Mouse (Mus musculus): Measurements from ENCODE around the gene Cd180.

Gene Cd180

GRCm38 (mm10) chr13:102744481-102745269 lies 51.3 kb downstream of the Cd180 start:
- peak; percentile 22 for DNase-seq (ENCODE audit: low spot score)

DNA sequence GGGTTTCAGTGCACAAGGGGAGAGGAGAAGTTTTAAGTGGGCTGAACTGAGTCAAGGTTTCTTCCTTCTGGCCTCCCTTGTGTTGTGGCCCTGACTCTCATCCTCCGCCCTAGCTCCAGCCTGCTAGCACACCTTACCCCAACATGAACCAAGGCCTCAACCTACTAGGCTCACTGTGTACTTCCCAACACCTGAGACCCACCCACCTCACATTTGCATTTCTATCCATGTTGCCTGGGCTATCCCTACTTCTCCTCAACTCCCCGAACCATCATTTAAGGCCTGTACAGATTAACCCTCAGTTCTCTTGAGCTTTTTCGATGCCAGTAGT lies 51.9 kb downstream of the Cd180 start:
- no peak for DNase-seq (ENCODE audit: low spot score)

DNA sequence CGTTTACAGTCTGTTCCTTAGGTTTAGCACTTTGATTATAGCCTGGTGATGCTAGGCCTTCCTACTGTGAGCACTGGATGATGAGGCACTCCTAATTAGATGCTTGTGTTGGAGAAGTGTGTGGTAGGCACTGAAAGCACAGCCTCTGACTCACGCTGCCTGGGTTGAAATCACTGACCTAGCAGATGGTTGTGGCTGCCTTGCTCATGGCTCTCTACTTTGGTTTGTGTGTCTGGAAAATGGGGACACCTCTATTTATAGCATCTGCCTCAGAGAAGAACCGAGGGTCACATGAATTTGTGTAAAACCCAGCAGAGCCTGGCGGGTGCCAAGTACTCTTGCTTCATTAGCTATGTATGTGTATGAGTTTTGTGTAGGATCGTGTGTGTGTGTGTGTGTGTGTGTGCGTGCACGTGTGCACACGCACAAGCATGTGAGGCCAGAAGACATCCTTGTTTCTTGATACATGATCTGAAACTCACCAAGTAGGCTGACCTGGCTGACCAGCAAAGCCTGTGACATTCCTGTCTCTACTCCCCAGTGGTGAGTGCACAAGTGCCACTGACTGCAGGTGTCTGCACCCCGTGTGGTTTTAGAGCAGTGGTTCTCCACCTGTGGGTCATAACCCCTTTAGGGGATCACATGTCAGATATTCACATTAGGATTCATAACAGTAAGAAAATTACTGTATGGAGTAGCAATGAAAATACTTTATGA lies 52.4 kb downstream of the Cd180 start:
- DNase-seq (ENCODE audit: low spot score) = no peak

DNA sequence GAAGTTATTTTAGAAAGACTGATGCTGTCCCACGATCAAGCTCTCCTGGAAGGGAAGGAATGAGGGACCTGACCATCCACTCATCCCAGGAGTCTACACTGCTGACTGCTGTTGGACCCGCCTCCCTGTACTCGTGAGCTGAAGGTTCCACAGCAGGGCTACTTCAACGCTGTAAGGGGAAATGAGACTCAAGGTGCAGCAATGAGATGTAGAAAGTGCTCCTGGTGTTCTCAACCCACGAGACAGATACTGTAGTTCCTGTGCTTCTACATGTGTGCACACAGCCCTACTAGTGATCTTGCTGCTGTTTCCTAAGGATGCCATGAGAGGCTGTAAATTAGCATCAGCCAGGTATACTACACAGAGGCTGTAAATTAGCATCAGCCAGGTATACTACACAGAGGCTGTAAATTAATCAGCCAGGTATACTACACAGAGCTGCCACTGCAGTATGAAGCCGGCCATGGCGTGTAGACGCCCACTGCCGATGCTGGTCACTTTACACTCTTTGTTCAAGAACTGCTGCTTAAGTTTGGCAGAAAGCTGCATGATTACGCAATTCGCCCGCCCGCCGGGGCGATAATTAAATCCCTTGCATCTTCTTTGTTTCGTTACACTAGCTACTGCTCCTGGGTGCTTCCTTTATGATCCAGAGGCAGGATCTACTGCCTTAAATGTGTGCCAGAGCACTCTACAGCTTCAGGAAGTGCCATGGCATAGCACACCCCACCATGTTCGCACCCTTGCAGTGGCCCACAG lies 53.6 kb downstream of the Cd180 start:
- no peak for DNase-seq (ENCODE audit: low spot score)

DNA sequence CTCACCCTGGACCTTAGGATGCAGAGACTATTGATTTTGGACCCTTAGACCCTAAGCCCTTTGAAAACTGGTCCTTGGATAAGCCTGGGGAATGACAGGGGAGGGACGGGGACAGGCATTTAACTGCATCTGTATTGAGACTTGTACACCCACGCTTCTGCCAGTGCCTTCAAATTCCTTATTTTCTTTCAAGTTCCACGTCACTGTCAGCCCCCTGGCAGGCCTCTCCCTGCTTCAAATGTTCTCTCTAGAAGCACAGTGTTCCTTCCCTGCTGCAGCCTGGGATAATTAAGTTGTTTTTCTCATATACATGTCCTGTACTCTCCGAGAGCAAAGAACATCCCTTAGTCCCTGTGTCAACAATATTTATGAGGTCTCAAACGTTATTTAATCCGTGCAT lies 55.8 kb downstream of the Cd180 start:
- no peak for DNase-seq (ENCODE audit: low spot score)

- DNase-seq (ENCODE audit: low spot score) = no peak
These were observed 56.5 kb downstream of the Cd180 start for GRCm38 (mm10) chr13:102749891-102750290.

GRCm38 (mm10) chr13:102753714-102754556 lies 60.6 kb downstream of the Cd180 start:
- DNase-seq (ENCODE audit: low spot score) = no peak

GRCm38 (mm10) chr13:102755124-102755523 lies 61.8 kb downstream of the Cd180 start:
- no peak for DNase-seq (ENCODE audit: low spot score)

DNA sequence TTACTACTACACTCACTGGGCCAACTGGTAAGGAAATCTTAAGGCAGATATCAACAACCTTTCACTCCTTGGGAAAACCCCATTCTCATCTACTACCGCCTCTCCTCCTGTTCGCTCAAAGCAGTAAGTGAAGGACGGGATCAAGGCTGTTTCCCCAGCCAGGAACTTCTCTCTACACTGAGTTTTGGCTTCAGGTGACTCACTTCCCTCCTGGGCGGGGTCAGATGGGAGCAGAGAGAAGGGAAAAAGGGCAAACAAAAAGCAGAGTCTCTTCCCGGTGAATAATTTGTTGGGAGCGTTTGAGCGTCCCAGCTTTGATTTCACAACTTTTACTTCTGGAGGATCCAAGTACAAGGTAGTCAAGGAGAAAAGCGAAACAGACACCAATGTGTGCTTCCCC lies 62.7 kb downstream of the Cd180 start:
- no peak for DNase-seq (ENCODE audit: low spot score)

DNA sequence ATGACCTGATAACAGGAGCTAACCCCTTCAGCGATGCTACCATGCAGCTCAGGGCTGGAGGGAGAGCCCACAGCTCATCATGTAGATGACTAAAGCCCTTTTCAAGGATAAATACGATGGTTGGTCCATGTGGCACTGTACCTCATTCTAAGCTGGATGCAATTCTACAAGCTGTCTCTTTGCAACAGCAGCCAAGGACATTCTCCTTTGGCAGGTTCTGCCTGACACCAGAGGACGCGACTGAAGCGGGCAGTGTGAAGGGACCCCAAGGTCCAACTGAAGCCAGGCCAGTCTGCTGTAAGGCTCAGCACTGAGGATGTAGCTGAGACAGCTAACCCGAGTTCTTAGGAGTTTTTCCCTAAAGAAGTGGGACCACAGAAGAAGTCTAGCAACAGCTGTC lies 64.7 kb downstream of the Cd180 start:
- DNase-seq (ENCODE audit: low spot score) = no peak

DNA sequence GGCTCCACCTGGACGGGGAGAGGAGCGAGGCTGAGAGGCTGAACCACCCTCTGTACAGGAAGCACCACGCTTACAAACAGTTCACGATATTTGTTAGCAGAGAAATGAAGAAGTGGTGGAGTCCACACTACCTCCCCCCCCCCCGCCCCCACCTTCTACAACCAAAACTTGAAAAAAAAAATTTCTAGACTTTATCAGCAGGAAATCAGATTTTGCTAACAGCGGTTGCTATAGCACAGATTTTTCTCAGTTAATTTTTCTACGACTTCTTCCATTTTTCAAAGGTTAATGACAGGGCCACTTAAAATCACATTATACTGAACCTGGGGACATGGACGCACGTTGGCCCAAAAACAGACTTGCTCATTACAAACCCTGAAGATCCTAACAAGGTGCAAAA lies 68.1 kb downstream of the Cd180 start:
- DNase-seq (ENCODE audit: low spot score) = no peak

DNA sequence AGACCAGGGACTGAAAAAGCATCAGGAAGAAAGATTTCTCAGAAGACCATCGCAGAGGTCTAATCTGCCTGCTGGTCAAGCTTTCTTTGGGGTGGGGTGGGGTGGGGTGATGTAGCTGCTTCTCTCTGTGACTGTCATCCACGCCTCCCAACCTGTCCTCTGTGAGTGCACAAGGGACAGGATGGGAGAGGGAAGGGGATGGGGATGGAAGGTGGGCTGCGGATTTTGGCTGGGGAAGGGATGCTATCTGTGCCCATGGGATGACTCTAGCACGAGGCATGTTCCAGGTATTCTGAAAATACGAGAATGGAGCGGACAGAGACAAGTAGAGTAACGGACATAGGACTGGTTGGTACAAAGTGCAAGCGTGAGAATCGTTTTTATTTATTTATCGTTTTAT lies 68.8 kb downstream of the Cd180 start:
- no peak for DNase-seq (ENCODE audit: low spot score)

DNA sequence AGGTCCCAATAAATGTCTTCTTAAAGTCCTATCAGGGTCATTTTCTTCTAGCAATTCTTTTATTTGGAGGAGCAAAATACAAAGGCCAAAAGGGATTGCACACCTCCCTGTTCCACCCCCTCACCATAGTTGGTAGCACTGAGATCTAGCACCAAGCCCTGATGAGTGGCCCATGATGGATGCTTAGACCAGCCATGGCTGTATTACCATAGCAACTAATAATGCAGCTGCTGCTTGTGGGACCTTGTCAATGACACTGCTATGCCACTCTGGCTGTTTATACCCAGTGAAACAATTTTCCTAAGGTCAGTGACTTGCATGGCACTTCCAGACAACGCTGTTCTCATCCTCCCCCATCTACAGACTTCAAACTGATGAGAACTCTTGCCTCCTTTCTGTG lies 70.9 kb downstream of the Cd180 start:
- no peak for DNase-seq (ENCODE audit: low spot score)

GRCm38 (mm10) chr13:102765216-102765615 lies 71.9 kb downstream of the Cd180 start:
- no peak for DNase-seq (ENCODE audit: low spot score)

- DNase-seq (ENCODE audit: low spot score) = no peak
These were observed 73.8 kb downstream of the Cd180 start for GRCm38 (mm10) chr13:102767110-102767509.

GRCm38 (mm10) chr13:102768512-102768911 lies 75.2 kb downstream of the Cd180 start:
- DNase-seq (ENCODE audit: low spot score) = no peak

- DNase-seq (ENCODE audit: low spot score) = peak; percentile 25
These were observed 76.8 kb downstream of the Cd180 start for GRCm38 (mm10) chr13:102770194-102770593.

DNA sequence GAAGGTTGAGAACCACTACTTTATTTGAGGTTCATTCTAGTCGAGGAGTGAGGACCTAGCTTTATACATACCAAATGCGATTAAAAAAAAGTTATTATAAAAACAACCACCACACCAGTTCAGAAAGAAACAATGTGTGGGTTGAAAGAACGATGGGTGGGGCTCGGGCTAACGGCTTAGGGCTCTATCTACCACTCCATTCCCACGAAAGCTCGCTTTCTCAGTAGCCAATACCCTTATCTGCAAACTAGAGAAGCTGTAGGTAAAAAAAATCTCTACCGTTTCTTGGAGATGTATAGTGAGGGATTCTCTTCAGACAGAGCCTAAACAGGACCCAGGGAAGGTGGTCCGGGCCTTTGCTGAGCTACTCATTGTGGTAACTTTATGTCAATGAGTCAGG lies 79.8 kb downstream of the Cd180 start:
- no peak for DNase-seq (ENCODE audit: low spot score)

DNA sequence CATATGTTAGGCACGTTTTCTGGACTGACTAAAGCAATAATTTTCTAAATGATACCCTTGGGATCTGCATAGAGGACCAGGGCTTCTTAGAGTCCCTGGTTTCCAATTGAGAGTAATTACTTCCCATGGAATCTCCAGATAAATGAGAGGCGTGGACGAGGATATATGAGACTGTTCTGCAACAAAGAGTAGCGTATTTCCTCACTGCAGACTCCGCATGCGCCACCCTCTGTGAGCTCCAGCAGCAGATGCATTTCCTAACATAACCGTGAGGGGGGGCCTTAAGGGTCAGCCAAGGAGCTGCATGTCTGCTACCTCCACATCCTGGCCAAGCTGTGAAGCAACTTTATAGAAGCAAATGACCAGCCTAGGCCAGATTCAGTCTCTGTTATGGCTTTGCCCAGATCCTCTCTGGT lies 81.4 kb downstream of the Cd180 start:
- DNase-seq (ENCODE audit: low spot score) = no peak

DNA sequence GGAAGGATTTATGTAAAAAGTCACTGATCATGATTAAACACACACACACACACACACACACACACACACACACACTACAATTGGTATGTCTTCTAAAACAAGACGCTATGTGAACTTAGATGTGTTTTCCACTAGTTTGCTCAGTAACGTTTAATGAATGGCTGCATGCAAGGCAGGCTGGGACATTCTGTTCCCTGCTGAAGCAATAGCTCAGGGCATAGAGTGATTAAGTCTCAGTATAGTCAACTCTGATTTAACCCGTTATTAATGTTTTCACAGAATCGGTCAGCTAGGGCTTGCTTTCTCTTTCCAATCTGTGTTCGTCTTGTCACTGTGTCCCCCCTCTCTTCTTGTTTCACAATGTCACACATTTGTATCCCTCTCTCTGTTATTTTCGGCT lies 82.1 kb downstream of the Cd180 start:
- DNase-seq (ENCODE audit: low spot score) = no peak

GRCm38 (mm10) chr13:102778859-102779258 lies 85.5 kb downstream of the Cd180 start:
- no peak for DNase-seq (ENCODE audit: low spot score)

- DNase-seq (ENCODE audit: low spot score) = no peak
These were observed 85.9 kb downstream of the Cd180 start for GRCm38 (mm10) chr13:102779275-102779674.

Measured in yolk sac, embryonic 10.5 days (tissue).